Mouse (Mus musculus) liver, adult 2 months (tissue): ENCODE measurements at regions not wholly inside any gene's neighbourhood (a gene's known extent, or its start where the extent isn't known, plus 50 kb on each side); places are given as distances from the start of the nearest gene placed in this dataset.

ENCODE experiments used
- DNase-seq: peaks from one replicate; pipeline ENCODE4 v3.0.0-alpha.2; 2011; ENCODE audit warnings: low read depth, low spot score; ENCODE audit errors: extremely low read depth
- H3K27ac ChIP-seq: fragments of 200-500 bp; replicated peaks from 2 replicates; pipeline ENCODE4 v1.5.1; 2012; ENCODE audit warnings: low read depth, mild to moderate bottlenecking, control low read depth, inconsistent platforms, low read length; ENCODE audit not compliant: insufficient read depth
- H3K27me3 ChIP-seq: fragments of 200-500 bp; 2 replicates; pipeline ENCODE4 v1.6.1; 2012; ENCODE audit warnings: mild to moderate bottlenecking, moderate library complexity, low read length, inconsistent platforms; ENCODE audit not compliant: control insufficient read depth, insufficient read depth
- H3K36me3 ChIP-seq: fragments of 200-500 bp; 2 replicates; pipeline ENCODE4 v1.6.1; 2012; ENCODE audit warnings: low read length, inconsistent platforms; ENCODE audit not compliant: control insufficient read depth, insufficient read depth
- H3K4me1 ChIP-seq: fragments of 200-500 bp; 2 replicates; pipeline ENCODE4 v1.6.1; 2011; ENCODE audit warnings: low read length; ENCODE audit not compliant: control insufficient read depth, insufficient read depth
- H3K4me3 ChIP-seq: fragments of 200-500 bp; 2 replicates; pipeline ENCODE4 v1.5.1; 2011; ENCODE audit warnings: low read depth, mild to moderate bottlenecking, control low read depth, low read length, moderate library complexity; ENCODE audit not compliant: insufficient read depth
- H3K79me2 ChIP-seq: fragments of 200-500 bp; 2 replicates; pipeline ENCODE4 v1.6.1; 2012; ENCODE audit warnings: inconsistent platforms, mild to moderate bottlenecking, low read length, moderate library complexity; ENCODE audit not compliant: control insufficient read depth, insufficient read depth
- H3K9ac ChIP-seq: fragments of 200-500 bp; 2 replicates; pipeline ENCODE4 v1.6.1; 2012; ENCODE audit warnings: low read depth, mild to moderate bottlenecking, control low read depth, inconsistent platforms, low read length
- CTCF ChIP-seq: fragments of 200-500 bp; IDR thresholded peaks from 2 replicates; pipeline ENCODE4 v1.5.1; 2011; ENCODE audit warnings: low read depth, low read length, control low read depth
- POLR2A ChIP-seq: fragments of 200-500 bp; IDR thresholded peaks from 2 replicates; pipeline ENCODE4 v1.6.1; 2011; ENCODE audit warnings: low read length, control low read depth; ENCODE audit not compliant: insufficient read depth; ENCODE audit errors: extremely low read depth
- WGBS: fragments of 180-500 bp; shearing (Covaris S2); methylation state at CpG from one replicate; pipeline ENCODE4 v1.1.7; 2018; 5-methylcytosine and 5-hydroxymethylcytosine counted together

DNA sequence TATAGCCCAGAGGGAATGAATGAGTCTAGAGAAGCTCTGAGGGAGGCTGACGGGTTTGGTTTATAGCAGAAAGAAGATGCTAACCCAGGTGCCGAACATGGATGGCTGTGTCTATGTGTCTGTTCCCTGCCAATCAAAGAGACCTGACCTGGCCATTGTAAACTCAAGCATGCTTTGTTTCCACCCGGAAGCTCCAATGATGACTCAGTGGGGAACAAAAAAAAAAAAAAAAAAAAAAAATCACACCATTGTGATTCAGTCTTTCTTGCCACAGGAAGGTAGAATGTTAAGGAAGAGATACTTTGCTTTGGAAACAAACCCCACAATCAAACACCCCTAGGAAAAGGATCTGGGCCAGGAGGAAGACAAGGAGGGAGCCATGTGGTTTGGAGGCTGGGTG, 201.5 kb downstream of the Ly86 start:
- H3K79me2 ChIP-seq: no peaks in the 10 kb centered on the region
- TF ChIP-seq POLR2A (no peak), CTCF (no peak)
- WGBS: 85% methylated on average over 3 of the region's 3 CpGs
- peaks cover under 1% of the 10 kb centered on the region; the same call in 1 of the 2 replicates for H3K4me1 ChIP-seq
- H3K36me3 ChIP-seq: no peaks in the 10 kb centered on the region
- H3K4me3 ChIP-seq: no peak overlapping the region
- no peak for DNase-seq
- H3K27ac ChIP-seq: no peak overlapping the region
- no peak overlapping the region for H3K9ac ChIP-seq
- no peaks in the 10 kb centered on the region for H3K27me3 ChIP-seq

GRCm38 (mm10) chr13:37550584-37550983, 205.6 kb downstream of the Ly86 start:
- Histone ChIP-seq H3K4me1 (no peaks in the 10 kb centered on the region), H3K79me2 (no peaks in the 10 kb centered on the region), H3K9ac (no peak overlapping the region), H3K27me3 (no peaks in the 10 kb centered on the region), H3K27ac (no peak overlapping the region), H3K36me3 (no peaks in the 10 kb centered on the region), H3K4me3 (no peak overlapping the region)
- DNase-seq: no peak
- TF ChIP-seq POLR2A (no peak), CTCF (no peak)
- 82% methylated on average over 4 of the region's 4 CpGs for WGBS

DNA sequence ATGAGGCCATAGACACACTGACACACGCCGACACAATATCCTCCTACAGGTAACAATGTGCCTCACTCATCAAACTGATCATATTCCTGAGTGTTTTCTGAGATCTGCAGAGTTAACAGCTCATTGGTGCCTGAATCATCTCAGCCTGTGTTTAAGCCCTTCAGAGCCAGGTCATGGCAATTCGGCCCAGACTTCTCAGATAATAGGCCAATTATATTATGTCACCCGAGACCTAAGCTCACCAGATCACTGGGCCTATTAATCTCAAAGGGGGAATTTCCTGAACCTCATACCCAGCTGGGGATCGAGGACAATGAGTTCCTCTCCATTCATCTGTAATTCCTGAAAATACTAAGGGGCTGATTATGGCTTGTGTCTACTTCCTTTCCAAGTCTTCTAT, 208.4 kb downstream of the Ly86 start:
- Histone ChIP-seq H3K27me3 (no peaks in the 10 kb centered on the region), H3K4me3 (no peak overlapping the region), H3K79me2 (no peaks in the 10 kb centered on the region), H3K4me1 (no peaks in the 10 kb centered on the region), H3K27ac (no peak overlapping the region), H3K36me3 (no peaks in the 10 kb centered on the region), H3K9ac (no peak overlapping the region)
- WGBS: 88% methylated on average over 5 of the region's 5 CpGs
- TF ChIP-seq CTCF (no peak), POLR2A (no peak)
- no peak for DNase-seq

- Histone ChIP-seq H3K4me1 (peaks cover 4% of the 10 kb centered on the region), H3K27me3 (no peaks in the 10 kb centered on the region), H3K9ac (no peak overlapping the region), H3K79me2 (no peaks in the 10 kb centered on the region), H3K4me3 (no peak overlapping the region), H3K36me3 (no peaks in the 10 kb centered on the region), H3K27ac (no peak overlapping the region)
- DNase-seq: no peak
- no peak for TF ChIP-seq POLR2A
- no peak for TF ChIP-seq CTCF
- WGBS: 79% methylated on average over 8 of the region's 8 CpGs
These were observed 212.2 kb downstream of the Ly86 start for GRCm38 (mm10) chr13:37557183-37557582.

- no peak overlapping the region for H3K27ac ChIP-seq
- DNase-seq: no peak
- H3K4me1 ChIP-seq: peaks cover 9% of the 10 kb centered on the region
- H3K4me3 ChIP-seq: no peak overlapping the region
- no peaks in the 10 kb centered on the region for H3K27me3 ChIP-seq
- TF ChIP-seq CTCF (no peak), POLR2A (no peak)
- no peaks in the 10 kb centered on the region for H3K36me3 ChIP-seq
- H3K79me2 ChIP-seq: no peaks in the 10 kb centered on the region
- no peak overlapping the region for H3K9ac ChIP-seq
- 69% methylated on average over 5 of the region's 5 CpGs for WGBS
These were observed 212.8 kb downstream of the Ly86 start for GRCm38 (mm10) chr13:37557766-37558165.

- 77% methylated on average over 5 of the region's 5 CpGs for WGBS
- Histone ChIP-seq H3K79me2 (no peaks in the 10 kb centered on the region), H3K27me3 (no peaks in the 10 kb centered on the region), H3K36me3 (no peaks in the 10 kb centered on the region), H3K27ac (no peak overlapping the region), H3K4me1 (peaks cover 12% of the 10 kb centered on the region), H3K4me3 (no peak overlapping the region), H3K9ac (no peak overlapping the region)
- no peak for DNase-seq
- TF ChIP-seq CTCF (no peak), POLR2A (no peak)
These were observed 214.0 kb downstream of the Ly86 start for GRCm38 (mm10) chr13:37559056-37559455.
